Mouse (Mus musculus) cerebellum, adult (tissue): Measurements from ENCODE around the gene Gm7029.
"Not testable (repeated sequence)": the region's sequence is repeated elsewhere in the genome, so short reads cannot be mapped to it uniquely, and the experiment has no call there.

Experiments
- ATAC-seq: cut with Nextera tagmentation; 2 replicates; pipeline ENCODE4 v1.9.2; 2017; ENCODE audit warnings: mild to moderate bottlenecking, moderate library complexity, mixed read lengths; ENCODE audit not compliant: insufficient number of reproducible peaks, low FRiP score, low TSS enrichment

Gm7029 gene

GRCm38 (mm10) chr17:33891357-33891756 lies 17.7 kb downstream of the Gm7029 start:
- no peak for ATAC-seq

- ATAC-seq: not testable (repeated sequence)
Measured at GRCm38 (mm10) chr17:33891892-33892291, 18.3 kb downstream of the Gm7029 start.

DNA sequence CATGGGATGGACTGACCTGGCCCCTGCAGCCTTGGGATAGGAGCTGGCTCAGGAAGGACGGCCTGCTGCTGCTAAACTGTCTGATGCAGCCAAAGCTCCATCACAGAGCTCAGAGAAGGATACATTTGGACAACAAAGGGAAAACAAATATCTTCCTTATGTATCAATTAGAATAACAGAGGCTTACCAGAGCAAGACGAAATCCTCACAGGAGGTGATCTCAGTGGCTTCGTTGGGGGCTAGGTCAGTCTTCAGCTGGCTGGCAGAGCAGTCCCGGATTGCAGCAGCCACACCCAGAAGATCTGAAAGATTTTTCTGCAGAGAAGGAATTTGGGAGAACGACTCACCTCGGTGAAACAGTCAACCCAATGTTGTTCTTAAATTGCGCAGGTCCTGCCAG lies 18.8 kb downstream of the Gm7029 start:
- ATAC-seq: no peak

- ATAC-seq: not testable (repeated sequence)
Measured at GRCm38 (mm10) chr17:33893011-33893410, 19.4 kb downstream of the Gm7029 start.

GRCm38 (mm10) chr17:33897114-33897794 lies 23.6 kb downstream of the Gm7029 start:
- no peak for ATAC-seq

GRCm38 (mm10) chr17:33898193-33898592 lies 24.6 kb downstream of the Gm7029 start:
- not testable (repeated sequence) for ATAC-seq

- no peak for ATAC-seq
Measured at GRCm38 (mm10) chr17:33899642-33900041, 26.0 kb downstream of the Gm7029 start.

DNA sequence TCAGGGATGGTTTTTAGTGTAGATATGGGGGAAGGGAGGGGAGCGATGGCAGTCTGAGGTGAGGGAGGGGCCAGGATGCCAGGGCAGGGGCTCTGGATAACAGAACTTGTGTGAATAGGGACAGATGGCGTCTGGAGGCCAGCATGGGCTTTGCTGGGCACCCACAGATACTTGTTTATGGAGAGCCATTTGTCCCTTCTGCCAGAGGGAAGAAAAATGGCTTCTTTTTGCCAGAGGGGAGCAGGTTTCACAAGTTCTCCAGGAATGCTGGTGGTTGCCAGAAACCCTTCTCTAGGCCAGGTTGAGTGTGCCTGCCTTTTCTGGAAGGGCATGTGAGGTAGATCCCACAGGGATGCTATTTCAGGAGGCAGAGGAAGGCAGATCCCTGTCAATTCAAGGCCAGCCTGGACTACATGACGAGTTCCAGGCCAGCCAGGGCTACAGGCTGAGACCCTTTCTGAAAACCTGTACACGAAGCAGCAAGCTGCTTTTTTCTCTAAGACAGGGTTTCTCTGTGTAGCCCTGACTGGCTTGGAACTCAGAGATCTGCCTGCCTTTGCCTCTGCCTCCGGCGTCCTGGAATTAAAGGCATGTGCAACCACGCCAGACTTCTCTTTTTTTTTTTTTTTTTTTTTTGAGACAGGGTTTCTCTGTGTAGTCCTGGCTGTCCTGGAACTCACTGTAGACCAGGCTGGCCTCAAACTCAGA lies 26.8 kb downstream of the Gm7029 start:
- no peak for ATAC-seq

GRCm38 (mm10) chr17:33900989-33901314 lies 27.3 kb downstream of the Gm7029 start:
- no peak for ATAC-seq

- no peak for ATAC-seq
Measured at GRCm38 (mm10) chr17:33901653-33902052, 28.0 kb downstream of the Gm7029 start.

- no peak for ATAC-seq
Measured at GRCm38 (mm10) chr17:33902079-33902478, 28.4 kb downstream of the Gm7029 start.

DNA sequence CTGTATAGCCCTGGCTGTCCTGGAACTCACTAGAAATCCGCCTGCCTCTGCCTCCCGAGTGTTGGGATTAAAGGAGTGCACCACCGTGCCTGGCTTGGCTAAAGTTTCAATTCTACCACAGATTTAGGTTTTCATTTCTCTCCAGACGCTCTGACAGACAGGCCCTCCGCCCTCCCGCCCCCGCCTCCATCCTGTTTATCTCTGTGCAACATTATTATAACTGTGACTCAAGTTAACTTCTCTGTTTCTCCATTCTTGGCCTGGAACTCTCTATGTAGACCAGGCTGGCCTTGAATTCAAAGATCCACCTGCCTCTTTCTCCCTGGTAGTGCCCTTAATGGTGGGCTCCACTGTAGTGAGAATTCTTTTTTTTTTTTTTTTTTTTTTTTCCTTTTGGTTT lies 28.9 kb downstream of the Gm7029 start:
- no peak for ATAC-seq

DNA sequence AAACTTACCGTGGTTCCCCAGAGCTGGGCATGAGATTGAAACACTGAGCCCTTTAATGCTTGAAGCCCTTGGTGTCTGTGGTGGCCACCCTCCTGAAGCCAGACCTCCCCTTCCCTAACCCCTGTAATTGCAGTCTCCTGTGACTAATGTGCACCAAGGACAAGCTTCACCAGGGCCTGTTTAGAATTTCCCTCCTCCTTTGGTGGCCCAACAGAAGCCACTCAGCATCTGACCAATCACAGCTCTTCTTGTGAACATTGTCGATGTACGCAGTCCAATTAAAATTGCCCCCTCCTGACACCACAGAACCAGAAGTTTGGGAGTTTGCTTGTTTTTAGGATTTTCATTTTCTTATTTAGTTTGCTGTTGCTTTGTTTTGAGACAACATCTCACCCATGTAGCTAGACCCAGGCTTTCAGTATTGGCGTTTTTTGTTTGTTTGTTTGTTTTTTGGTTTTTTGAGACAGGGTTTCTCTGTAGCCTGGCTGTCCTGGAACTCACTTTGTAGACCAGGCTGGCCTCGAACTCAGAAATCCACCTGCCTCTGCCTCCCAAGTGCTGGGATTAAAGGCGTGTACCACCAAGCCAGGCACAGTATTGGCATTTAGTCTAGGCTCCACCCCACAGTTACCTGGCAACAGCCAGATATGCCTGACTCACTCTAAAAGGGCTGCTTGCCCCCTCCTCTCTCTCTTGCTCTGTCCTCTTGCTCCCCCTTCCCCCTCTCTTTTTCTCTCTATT lies 30.4 kb downstream of the Gm7029 start:
- ATAC-seq: not testable (repeated sequence)

GRCm38 (mm10) chr17:33904835-33905234 lies 31.2 kb downstream of the Gm7029 start, which contains the start of gene Platr17:
TSS of gene Platr17 (plus strand) at chr17:33905135.
- ATAC-seq: not testable (repeated sequence)

DNA sequence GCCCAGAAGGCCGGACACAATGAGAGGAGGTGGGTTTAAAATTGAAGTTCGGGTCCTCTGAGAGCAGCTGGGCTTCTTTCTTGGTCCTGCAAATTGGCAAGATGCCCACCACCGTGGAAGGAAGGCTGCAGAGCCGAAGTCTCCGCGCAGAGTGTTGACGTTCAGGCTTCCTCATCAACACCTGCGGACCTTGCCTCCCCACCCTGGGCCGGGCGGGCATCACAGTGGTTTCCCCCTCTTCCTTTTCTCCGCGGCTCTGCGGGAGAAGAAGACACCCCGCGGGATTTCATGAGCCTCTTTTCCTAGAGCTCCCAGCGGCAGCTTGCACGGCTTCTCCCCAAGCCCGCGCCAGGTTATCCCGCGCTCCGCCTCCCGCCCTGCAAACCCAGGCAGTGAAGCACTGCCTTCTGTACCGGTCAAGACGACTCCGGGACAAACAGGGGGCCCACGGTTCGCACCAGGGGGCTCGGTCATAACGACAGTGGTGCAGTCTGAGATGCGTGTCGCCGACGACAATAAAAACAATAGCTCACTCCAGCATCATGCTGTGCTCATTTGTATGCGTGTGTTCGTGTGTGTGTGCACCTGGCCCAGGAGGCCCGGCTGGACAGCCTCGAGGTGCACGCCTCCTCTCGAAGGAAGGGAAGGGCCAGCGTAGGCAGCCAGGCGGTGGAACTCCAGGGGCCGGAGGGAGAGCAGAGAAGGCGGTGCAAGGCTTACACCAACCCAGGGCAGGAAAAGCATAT lies 34.9 kb downstream of the Gm7029 start:
- ATAC-seq: peak; percentile 36; the same call in 1 of the 2 replicates

DNA sequence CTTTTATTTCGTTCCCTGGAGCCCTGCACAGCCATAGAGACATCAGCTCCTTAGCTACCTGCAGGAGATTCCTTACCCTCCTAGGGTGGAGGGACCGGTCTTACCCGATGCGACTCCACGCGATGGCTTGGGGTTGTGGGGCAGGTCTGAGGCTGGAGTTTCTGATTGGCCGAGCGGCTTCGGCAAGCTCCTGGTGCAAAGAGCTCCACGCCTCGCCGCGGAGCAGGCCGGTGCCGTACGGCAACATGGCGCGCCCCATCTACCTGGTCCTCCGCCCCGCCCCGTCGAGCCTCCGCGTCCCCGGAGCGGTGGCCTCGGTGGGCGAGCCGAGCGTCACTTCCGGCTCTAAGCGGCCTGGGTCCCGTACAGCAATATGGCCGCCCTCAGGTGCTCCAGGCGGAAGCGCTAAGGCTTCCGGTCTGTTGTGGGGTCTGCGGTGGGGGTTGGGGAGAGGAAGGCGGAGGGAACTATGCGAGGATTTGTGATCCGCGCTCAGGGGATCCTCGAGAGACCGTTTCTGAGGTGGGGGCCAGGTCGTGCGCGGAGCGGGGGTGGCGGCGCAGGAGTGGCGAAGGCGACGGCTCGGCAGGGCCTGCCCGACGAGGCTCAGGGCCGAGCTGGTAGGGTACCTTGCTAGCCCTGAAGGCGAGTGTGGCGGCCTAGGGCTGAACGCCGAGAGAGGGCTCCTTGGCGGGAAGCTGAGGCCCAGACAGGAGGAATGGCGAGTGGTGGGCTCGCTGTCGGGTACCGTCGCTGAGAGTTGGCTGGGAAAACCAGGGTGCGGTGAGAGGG lies 35.6 kb downstream of the Gm7029 start, which contains the start of gene Daxx:
TSS of gene Daxx (plus strand) at position 338 of the 792 bp plus-strand sequence.
- peak; percentile 95 for ATAC-seq

- no peak for ATAC-seq
Measured at GRCm38 (mm10) chr17:33909869-33910250, 36.2 kb downstream of the Gm7029 start.

DNA sequence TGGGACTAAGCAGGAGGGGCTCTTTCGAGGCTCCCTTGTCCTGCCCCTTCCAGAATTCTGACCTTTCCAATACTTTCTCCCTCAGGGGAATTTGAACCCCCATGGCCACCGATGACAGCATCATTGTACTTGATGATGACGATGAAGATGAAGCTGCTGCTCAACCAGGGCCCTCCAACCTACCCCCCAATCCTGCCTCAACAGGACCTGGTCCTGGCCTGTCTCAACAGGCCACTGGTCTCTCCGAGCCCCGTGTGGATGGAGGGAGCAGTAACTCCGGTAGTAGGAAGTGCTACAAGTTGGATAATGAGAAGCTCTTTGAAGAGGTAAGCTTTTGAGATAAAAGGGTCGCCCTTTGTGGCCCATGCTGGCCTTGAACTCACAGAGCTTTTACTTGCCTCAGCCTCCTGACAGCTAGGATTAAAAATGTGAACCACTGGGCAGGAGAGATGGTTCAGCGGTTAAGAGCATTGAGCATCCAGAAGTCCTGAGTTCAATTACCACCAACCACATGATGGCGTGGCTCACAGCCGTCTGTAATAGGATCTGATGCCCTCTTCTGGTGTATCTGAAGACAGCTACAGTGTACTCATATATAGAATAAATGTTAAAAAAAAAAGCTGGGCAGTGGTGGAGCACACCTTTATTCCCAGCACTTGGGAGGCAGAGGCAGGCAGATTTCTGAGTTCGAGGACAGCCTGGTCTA lies 36.9 kb downstream of the Gm7029 start:
- ATAC-seq: no peak
